Mouse (Mus musculus) cortical plate, adult 2 months (tissue): ENCODE measurements around the gene Fibp.

ENCODE experiments used
- CTCF ChIP-seq: fragments of 200-500 bp; IDR thresholded peaks from 2 replicates; pipeline ENCODE4 v1.5.1; 2011; ENCODE audit warnings: mild to moderate bottlenecking, control low read depth, low read length; ENCODE audit not compliant: insufficient read depth; ENCODE audit errors: extremely low read depth
- POLR2A ChIP-seq: fragments of 200-500 bp; IDR thresholded peaks from 2 replicates; pipeline ENCODE4 v1.6.1; 2011; ENCODE audit warnings: mild to moderate bottlenecking, low read length, control low read depth; ENCODE audit not compliant: insufficient read depth; ENCODE audit errors: extremely low read depth

DNA sequence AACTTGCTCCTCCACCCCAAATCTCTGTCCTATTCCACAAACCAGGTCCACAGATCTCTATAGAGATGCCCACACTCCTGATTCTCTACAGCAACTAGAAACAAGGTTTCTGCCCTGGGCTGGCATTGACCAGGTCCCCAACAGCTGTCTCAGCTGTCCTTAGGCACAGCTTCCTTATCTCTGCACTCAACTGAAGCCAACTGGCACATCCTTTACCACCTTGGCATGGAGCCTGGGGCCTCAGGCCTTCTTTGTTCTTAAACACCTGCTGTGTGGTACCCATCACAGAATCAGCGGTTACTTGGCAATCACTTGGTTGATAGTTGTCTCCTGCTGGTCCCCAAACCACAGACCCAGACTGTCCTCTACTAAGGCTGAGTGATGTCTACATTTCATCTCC, 30.0 kb upstream of the Fibp start:
- TF ChIP-seq CTCF = no peak
- TF ChIP-seq POLR2A = no peak
